Mouse (Mus musculus) cerebellum, adult 2 months (tissue): Measurements from ENCODE around the gene Myo10.

Experiments used
- CTCF ChIP-seq: fragments of 200-500 bp; IDR thresholded peaks from 2 replicates; pipeline ENCODE4 v1.5.1; 2011; ENCODE audit warnings: low read depth, mild to moderate bottlenecking, control low read depth, low read length, moderate library complexity, borderline replicate concordance; ENCODE audit not compliant: insufficient read depth
- POLR2A ChIP-seq: fragments of 200-500 bp; IDR thresholded peaks from 2 replicates; pipeline ENCODE4 v1.6.1; 2011; ENCODE audit warnings: low read length, control low read depth, borderline replicate concordance; ENCODE audit not compliant: insufficient read depth

GRCm38 (mm10) chr15:25688424-25689283, 66.3 kb downstream of the Myo10 start:
- no peak for TF ChIP-seq CTCF
- no peak for TF ChIP-seq POLR2A
